In the genomic region with DNA sequence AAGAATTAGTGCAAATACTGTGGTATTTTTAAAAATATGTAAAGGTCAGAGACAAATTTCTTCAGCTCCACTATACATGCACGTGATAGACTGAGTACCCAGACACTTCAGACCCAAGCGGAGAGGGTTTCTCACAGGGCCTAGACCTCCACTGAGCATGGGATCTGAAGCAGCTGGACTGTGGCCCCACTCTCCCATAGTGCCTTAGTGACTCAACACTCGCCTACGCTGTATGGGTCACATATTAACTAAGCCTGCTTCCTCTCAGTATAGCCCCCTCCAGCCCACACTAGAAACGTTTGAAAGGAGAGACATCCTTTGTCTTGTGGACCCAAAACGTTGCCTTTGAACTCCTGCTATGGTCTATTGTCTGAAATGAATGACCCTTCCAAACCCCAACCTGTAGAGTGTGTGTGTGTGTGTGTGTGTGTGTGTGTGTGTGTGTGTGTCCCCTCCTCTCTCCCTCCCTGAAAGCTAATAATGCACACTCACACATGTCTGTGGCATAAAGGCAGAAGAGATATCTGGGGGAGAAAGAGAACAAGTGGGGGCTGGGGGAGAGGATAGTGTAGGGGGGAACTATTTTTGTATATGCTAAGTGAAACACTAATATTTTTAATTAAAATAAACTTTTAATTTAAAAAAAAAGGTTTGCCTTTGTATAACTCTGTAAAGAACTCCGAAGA, we compare ENCODE assay signal across 11 mouse cellular contexts. TPM values are rescaled to one million over a fixed set of nuclear protein-coding genes. Genes with fewer than 3 reads are reported as not detected.
A peak's percentile ranks its signal among the peaks of the same experiment; 100 is the strongest.
DNase-seq lines count a peak whose midpoint lies in the region; ATAC-seq and TF ChIP-seq lines count a peak whose summit lies in the region.
"Had no signal": no experiment of that assay in that cellular context is flagged by ENCODE, and none has a peak within 500 bp of the region (broad histone marks: within the 10 kb centered on the region; RNA-seq: fewer than 3 reads in every experiment).

No protein-coding gene starts in this region.

- peak overlapping the region; percentile 46; the same call in 1 of the 2 replicates for H3K4me3 ChIP-seq in heart, embryonic 12.5 days
- H3K4me3 ChIP-seq in embryonic facial prominence, embryonic 11.5 days (ENCODE audit: low read depth, low read length) = no peak overlapping the region
- no peak overlapping the region for H3K4me3 ChIP-seq in hindbrain, postnatal 0 days (ENCODE audit: low read length)
- H3K4me3 ChIP-seq in midbrain, embryonic 11.5 days (ENCODE audit: low read depth, low read length) = no peak overlapping the region

- no peak overlapping the region for H3K27ac ChIP-seq in heart, embryonic 12.5 days (ENCODE audit: poor library complexity, severe bottlenecking)
- H3K27ac ChIP-seq in embryonic facial prominence, embryonic 11.5 days (replicated peaks; ENCODE audit: low read depth, low read length) = no peak overlapping the region
- no peak overlapping the region for H3K27ac ChIP-seq in hindbrain, postnatal 0 days
- no peak overlapping the region for H3K27ac ChIP-seq in midbrain, embryonic 11.5 days (ENCODE audit: low read depth, low read length)
- H3K27ac ChIP-seq: left cerebral cortex, adult 2 months had no signal

- H3K27me3 ChIP-seq in heart, embryonic 12.5 days (replicated peaks) = no peaks in the 10 kb centered on the region
- H3K27me3 ChIP-seq in embryonic facial prominence, embryonic 11.5 days (ENCODE audit: control insufficient read depth, insufficient read depth, low read length) = no peaks in the 10 kb centered on the region
- no peaks in the 10 kb centered on the region for H3K27me3 ChIP-seq in hindbrain, postnatal 0 days (ENCODE audit: insufficient read depth, low read length)
- no peaks in the 10 kb centered on the region for H3K27me3 ChIP-seq in midbrain, embryonic 11.5 days (ENCODE audit: control insufficient read depth, insufficient read depth, low read length)

- no peak for TF ChIP-seq CTCF in hindbrain, postnatal 0 days (IDR thresholded peaks at IDR 0.05; ENCODE audit: low read depth)

- peaks cover 26% of the 10 kb centered on the region for H3K4me1 ChIP-seq in heart, embryonic 12.5 days (replicated peaks)
- H3K4me1 ChIP-seq in embryonic facial prominence, embryonic 11.5 days (ENCODE audit: control insufficient read depth, insufficient read depth, low read length) = no peaks in the 10 kb centered on the region
- H3K4me1 ChIP-seq in hindbrain, postnatal 0 days (ENCODE audit: insufficient read depth, low read length) = peaks cover 6% of the 10 kb centered on the region
- peaks cover 3% of the 10 kb centered on the region; the same call in 1 of the 2 replicates for H3K4me1 ChIP-seq in midbrain, embryonic 11.5 days (ENCODE audit: control insufficient read depth, insufficient read depth, low read length)

- peak overlapping the region; percentile 78 for H3K4me2 ChIP-seq in heart, embryonic 12.5 days
- H3K4me2 ChIP-seq in embryonic facial prominence, embryonic 11.5 days (ENCODE audit: low read depth, low read length) = no peak overlapping the region
- peak overlapping the region; percentile 65 for H3K4me2 ChIP-seq in hindbrain, postnatal 0 days (ENCODE audit: low read depth, low read length)
- H3K4me2 ChIP-seq in midbrain, embryonic 11.5 days = peak overlapping the region; percentile 49

- H3K36me3 ChIP-seq in heart, embryonic 12.5 days = no peaks in the 10 kb centered on the region
- H3K36me3 ChIP-seq in embryonic facial prominence, embryonic 11.5 days (replicated peaks; ENCODE audit: control insufficient read depth, insufficient read depth, low read depth, low read length) = no peaks in the 10 kb centered on the region
- no peaks in the 10 kb centered on the region for H3K36me3 ChIP-seq in hindbrain, postnatal 0 days (ENCODE audit: insufficient read depth, low read length)
- no peaks in the 10 kb centered on the region for H3K36me3 ChIP-seq in midbrain, embryonic 11.5 days (ENCODE audit: control insufficient read depth, insufficient read depth, low read length)

- no peak overlapping the region for H3K9ac ChIP-seq in heart, embryonic 12.5 days
- H3K9ac ChIP-seq in embryonic facial prominence, embryonic 11.5 days (replicated peaks; ENCODE audit: low read length) = no peak overlapping the region; the same call in 1 of the 2 replicates
- no peak overlapping the region for H3K9ac ChIP-seq in hindbrain, postnatal 0 days (replicated peaks; ENCODE audit: low read length)
- peak overlapping the region; percentile 2; the same call in 1 of the 2 replicates for H3K9ac ChIP-seq in midbrain, embryonic 11.5 days (ENCODE audit: low read length)

- H3K9me3 ChIP-seq in heart, embryonic 12.5 days (replicated peaks) = peaks cover 4% of the 10 kb centered on the region; the same call in 1 of the 2 replicates
- H3K9me3 ChIP-seq in embryonic facial prominence, embryonic 11.5 days (replicated peaks; ENCODE audit: control insufficient read depth, low read length) = no peaks in the 10 kb centered on the region
- no peaks in the 10 kb centered on the region for H3K9me3 ChIP-seq in hindbrain, postnatal 0 days (ENCODE audit: low read length)
- H3K9me3 ChIP-seq in midbrain, embryonic 11.5 days (ENCODE audit: control insufficient read depth, low read length) = no peaks in the 10 kb centered on the region

- no peak for DNase-seq in heart, postnatal 4 days
- no peak for DNase-seq in embryonic facial prominence, embryonic 11.5 days (ENCODE audit: low spot score)
- DNase-seq in hindbrain, postnatal 0 days (ENCODE audit: low spot score) = no peak
- no peak for DNase-seq in midbrain, embryonic 11.5 days (ENCODE audit: low spot score, missing footprints)
- no peak for DNase-seq in gastrocnemius, adult 18-20 months (ENCODE audit: low spot score)
- DNase-seq in cerebellum, postnatal 14 days = no peak
- no peak for DNase-seq in ovary, postnatal 10 days (ENCODE audit: low spot score)
- DNase-seq: cerebellum, adult 11 months had no signal

- WGBS in heart, embryonic 12.5 days = 53% methylated on average over 7 of the region's 7 CpGs
- WGBS in embryonic facial prominence, embryonic 11.5 days = 48% methylated on average over 7 of the region's 7 CpGs
- 48% methylated on average over 7 of the region's 7 CpGs for WGBS in hindbrain, postnatal 0 days
- WGBS in midbrain, embryonic 11.5 days = 53% methylated on average over 7 of the region's 7 CpGs

- ATAC-seq in heart, embryonic 12.5 days (ENCODE audit: insufficient number of reproducible peaks, low FRiP score) = no peak
- ATAC-seq in embryonic facial prominence, embryonic 11.5 days (replicated peaks; ENCODE audit: insufficient number of reproducible peaks, low FRiP score, low TSS enrichment, low read depth) = 0 out of 2 replicates have a peak, but pooled peaks have one; percentile 36
- no peak for ATAC-seq in hindbrain, postnatal 0 days
- ATAC-seq in midbrain, embryonic 11.5 days (ENCODE audit: low FRiP score) = peak; percentile 58; the same call in 1 of the 2 replicates

RNA-seq across cellular contexts. Expression of a gene that starts 34.1 kb away (rescaled TPM):
- 21.1 and 23.9 TPM in 2 replicates for polyA plus RNA-seq in heart, embryonic 12.5 days (2016; fragmentation: Nextera tagmentation; extraction: Ambion mirVana)
- total RNA-seq in heart, postnatal 4 days (2021) = 100 to 1,000 TPM; 131 to 141 TPM
- polyA plus RNA-seq in embryonic facial prominence, embryonic 11.5 days (2014; fragmentation: Nextera tagmentation; extraction: Ambion mirVana) = 8.2 and 8.5 TPM in 2 replicates
- 17.3 and 24.1 TPM in 2 replicates for total RNA-seq in hindbrain, postnatal 0 days (2014; rRNA removed)
- 3.7 and 3.9 TPM in 2 replicates for polyA plus RNA-seq in hindbrain, postnatal 0 days (2015; fragmentation: Nextera tagmentation; extraction: Ambion mirVana)
- 6.8 and 7.9 TPM in 2 replicates for polyA plus RNA-seq in midbrain, embryonic 11.5 days (2014; fragmentation: Nextera tagmentation; extraction: Ambion mirVana)
- total RNA-seq in gastrocnemius, adult 18-20 months (2021) = 10 to 100 TPM; 58.1 to 66.3 TPM

RNA-seq across cellular contexts. Expression of a gene that starts 56.0 kb away (rescaled TPM):
- polyA plus RNA-seq in heart, embryonic 12.5 days (2016; fragmentation: Nextera tagmentation; extraction: Ambion mirVana) = not detected in 2 replicates
- total RNA-seq in heart, postnatal 4 days (2021) = not detected
- polyA plus RNA-seq in embryonic facial prominence, embryonic 11.5 days (2014; fragmentation: Nextera tagmentation; extraction: Ambion mirVana) = not detected in 2 replicates
- 0.11 TPM in 1 of 2 replicates, not detected in the other for total RNA-seq in hindbrain, postnatal 0 days (2014; rRNA removed)
- not detected in 2 replicates for polyA plus RNA-seq in hindbrain, postnatal 0 days (2015; fragmentation: Nextera tagmentation; extraction: Ambion mirVana)
- not detected in 2 replicates for polyA plus RNA-seq in midbrain, embryonic 11.5 days (2014; fragmentation: Nextera tagmentation; extraction: Ambion mirVana)
- not detected for total RNA-seq in gastrocnemius, adult 18-20 months (2021)
- total RNA-seq: gastrocnemius, adult 2 months; left cerebral cortex, adult 2 months had no signal

Comparison
In these comparisons a context has a peak if more than half of its experiments do, and no peak if none do; other contexts are left out.
1. ATAC-seq: peak in embryonic facial prominence, embryonic 11.5 days (single experiment) and midbrain, embryonic 11.5 days (single experiment); none in heart, embryonic 12.5 days (single experiment) and hindbrain, postnatal 0 days (single experiment).